Mouse (Mus musculus): Measurements from ENCODE around the gene Dag1.
"Not testable (repeated sequence)": the region's sequence is repeated elsewhere in the genome, so short reads cannot be mapped to it uniquely, and the experiment has no call there.

Dag1 gene

DNA sequence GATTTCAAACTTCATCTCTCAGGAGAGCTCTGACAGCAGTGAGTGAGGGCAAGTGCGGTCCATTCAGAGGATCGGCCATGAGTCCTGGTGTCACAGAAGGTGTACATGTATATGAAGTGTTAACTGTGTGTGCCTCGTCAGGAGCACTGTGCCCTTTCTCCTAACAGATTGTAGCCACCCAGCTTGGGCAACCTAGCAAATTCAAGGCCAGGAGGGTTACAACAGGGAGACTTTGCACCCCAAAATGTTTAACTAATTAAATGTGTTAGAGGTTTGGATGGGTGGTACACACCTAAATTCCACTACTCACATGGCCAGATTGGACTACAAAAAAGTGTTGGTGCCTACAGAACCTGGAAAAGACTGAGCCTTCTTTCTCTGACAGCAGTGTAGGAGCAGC is 42.2 kb downstream of the Dag1 start:
- no peak for DNase-seq

DNA sequence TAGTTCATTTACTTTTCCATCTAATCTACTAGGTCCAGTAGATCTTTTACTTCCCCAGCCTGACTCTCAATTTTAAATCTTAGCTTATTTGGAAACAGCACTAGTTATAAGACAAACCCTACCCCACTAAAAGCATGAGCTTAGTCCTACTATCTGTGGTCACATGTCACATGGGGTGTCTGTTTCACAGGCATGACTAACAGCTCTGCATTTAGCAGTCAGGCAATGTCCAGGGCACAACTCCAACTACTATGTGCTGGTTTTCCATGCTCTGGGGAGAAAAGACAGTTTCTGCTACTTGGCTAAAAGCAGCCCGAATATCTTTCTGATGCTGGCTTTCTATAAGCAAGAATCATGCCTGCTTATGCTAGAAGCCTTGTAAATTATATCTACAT is 43.4 kb downstream of the Dag1 start:
- no peak for DNase-seq

DNA sequence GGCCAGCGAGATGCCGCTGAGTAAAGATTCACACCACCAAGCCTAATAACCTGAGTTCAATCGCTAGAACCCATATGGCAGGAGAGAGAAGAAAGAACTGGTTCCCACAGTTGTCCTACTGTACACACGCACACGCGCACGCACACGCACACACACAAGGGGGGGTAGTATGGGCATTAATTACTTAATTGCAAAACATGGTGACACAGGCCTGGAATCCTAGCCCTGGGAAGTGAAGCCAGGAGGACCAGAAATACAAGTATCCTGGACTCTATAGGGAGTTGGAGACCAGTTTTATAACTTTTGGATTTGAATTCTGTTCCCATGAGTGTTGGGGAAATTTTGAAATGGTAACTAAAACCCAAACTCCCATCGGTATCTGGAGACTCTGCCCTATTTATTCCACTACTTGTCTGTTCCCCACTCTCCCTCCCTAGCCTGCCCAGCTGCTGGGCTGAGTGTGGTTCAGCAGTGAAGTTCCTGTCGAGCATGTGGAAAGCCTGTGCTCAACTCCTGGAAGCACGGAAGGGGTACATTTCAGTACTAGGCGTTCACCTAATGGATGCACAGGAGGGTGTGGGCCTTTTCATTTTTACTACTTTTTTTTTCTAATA is 43.9 kb downstream of the Dag1 start:
- no peak for DNase-seq

DNA sequence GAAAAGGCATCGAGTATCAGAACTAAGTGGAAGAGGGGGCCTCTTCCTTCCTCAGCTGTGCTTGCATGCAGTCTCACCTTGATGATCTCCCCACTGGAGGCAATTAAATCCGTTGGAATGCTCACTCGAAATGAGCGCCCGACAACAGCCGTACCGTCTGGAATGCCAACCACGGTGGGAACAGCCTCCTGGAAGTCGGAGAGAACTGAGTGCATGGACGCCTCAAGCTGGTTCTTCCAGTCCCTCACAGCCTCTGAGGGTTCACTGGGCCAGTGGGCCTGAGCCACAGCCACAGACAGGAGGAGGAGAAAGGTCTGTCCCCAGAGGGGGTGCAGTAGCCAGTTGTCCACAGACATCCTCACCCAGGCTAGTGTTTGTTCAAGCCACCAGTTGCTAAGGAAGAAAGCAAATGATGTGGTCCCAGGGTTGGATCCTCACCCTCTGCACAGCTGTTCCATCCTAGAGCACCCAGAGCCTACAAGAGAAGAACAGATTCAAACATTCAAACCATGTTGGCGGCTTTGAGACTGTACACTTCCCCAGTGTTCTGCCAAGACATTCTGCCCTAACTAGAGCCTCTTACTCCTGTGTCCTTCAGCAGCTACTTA is 45.7 kb downstream of the Dag1 start:
- DNase-seq: no peak

DNA sequence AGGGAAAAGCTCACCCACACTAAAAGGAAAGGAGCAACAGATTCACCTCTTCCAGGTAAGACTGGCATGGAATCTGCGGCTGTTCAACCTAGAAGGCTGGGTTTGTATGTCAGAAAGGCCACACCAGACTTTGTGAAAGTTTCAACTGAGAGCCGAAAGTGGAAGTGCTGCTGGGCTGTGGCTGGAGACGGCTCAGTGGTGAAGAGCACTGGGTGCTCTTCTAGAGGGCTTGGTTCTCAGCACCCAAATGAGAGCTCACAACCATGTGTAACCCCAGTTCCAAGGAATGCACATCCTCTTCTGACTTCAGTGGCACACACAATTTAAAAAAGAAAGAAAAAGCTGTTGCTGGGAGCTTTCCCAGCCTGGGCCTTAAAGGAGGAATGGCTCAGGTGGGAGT is 46.4 kb downstream of the Dag1 start:
- DNase-seq: no peak

DNA sequence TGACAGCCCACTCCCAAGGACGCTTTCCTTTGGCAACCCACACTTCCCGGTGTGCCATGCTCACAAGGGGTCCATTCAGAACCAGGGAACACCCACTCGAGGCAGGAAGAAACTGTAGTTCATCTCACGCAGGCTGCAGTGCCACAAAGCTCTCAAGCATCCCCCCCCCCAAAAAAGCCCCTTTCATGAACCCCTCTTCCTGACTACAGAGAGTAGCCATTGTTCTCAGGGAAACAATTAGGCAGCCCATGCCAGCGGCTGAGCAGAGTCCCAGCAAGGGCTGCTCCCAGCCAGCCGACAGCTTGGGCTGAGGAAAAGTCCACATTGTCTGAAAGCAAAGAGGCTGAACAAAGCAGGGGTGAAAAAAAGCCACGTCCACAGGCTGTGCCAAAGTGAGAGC is 50.7 kb downstream of the Dag1 start:
- no peak for DNase-seq

DNA sequence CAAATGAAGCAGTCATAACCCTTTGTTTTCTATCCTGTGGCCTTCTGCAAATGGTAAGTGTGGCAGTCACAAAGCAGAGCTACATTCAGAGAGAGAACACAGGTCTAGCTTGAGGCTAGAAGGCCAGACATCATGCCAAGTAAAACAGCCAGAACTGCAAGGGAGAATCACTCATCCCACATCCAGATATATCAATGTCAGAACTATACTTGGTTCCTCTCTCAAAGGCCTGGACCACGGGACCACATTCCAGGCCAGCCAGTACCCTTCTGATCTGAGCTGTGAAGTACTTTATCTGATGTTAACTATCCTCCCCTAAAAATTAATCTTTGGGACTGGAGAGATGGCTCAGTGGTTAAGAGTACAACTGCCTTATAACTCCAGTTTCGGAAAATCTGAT is 51.3 kb downstream of the Dag1 start:
- DNase-seq: no peak

DNA sequence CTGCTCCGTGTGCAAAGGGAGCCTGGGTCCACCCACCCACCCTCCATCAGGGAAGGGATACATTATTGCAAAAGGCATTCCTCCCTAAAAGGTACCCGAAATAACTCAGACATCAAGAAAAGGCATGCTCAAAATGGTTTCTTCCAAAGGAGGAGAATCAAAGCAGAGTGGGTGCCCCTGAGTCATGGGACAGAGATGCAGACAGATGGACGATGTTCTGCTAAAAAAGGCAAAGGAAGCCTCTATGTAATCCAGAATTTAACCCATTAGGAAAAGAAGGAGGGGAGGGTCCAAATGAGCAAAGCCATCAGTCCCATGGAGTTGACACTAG is 58.2 kb downstream of the Dag1 start:
- DNase-seq: no peak

DNA sequence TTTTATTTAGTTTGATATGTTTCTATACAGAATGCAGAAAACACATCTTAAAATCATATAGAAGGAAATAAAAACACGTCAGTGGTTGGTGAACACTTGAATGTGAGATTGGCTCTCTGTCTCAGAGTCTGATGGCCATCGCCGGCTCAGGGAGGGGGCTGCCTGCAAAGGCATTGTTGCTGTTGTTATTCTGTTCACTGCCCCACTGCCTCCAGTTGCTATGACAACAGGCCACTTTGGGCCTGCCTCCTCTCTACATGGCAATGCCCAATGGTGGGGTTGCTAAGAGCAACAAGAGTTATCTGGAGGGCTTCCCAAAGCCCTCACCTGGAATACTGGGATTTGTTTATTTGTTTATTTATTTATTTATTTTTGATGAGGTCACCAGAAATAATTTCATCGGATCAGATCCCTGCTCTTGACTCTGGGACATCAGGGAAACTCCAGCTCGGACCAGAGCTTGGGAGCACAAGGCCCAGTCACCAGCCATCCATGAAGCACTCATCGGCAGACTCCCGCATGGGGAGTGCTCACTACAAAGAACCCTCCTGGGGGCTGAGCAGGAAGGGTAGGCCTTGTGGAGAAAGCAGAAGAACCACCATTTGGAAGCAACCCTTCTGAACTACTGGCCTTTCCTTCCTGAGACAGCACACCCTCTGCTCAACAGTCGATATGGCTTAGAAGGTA is 58.7 kb downstream of the Dag1 start:
- DNase-seq: no peak

DNA sequence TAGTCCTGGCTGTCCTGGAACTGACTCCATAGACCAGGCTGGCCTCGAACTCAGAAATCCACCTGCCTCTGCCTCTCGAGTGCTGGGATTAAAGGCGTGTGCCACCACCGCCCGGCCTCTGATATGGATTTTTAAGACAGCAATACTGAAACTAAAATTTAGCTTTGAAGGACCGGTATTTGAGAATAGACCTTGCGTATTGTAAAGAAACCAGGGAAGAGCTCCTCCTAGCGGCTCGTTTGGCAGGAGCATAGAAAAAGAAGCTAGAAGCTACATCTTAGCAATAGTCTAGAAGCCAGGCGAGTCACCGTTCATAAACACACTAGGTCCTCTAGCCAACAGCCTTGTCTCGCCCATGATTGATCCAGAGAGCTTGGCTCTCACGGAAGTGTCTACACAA is 60.7 kb downstream of the Dag1 start:
- DNase-seq: peak; percentile 80

DNA sequence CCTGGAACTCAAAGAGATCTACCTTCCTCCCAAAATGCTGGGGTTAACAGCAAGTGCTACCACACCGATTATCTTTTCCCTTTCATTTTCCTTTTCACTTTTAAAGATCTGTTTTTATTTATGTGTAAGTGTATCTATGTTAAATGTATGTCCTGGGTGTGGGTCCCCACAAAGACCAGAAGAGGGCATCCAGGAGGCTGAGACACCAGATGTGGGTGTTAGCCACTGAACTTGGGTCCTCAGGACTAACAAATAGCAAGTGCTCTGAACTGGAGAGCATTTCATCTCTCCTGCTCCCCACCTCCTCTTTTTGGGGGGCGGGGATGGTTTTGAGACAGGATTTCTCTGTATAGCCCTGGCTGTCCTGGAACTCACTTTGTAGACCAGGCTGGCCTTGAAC is 61.6 kb downstream of the Dag1 start:
- no peak for DNase-seq

DNA sequence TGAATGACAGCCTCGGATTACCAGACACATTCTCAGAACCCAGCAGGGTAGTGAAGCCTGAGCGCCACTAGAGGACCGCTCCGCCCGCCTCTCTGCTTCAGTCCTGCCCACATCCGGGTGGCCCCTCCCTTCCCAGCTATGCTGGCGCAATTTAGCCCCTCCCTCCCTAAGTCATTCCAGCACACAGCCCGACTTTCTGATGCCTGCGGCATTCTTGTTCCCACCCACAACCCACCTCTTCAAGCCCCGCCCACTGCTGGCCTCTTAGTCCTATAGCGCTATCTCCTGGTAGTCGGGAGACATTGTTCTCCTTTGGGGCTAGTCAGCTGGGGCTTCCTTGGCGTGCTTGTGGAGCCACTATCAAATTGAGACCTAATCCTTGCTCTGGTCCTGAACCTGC is 62.6 kb downstream of the Dag1 start:
- DNase-seq: peak; percentile 98

DNA sequence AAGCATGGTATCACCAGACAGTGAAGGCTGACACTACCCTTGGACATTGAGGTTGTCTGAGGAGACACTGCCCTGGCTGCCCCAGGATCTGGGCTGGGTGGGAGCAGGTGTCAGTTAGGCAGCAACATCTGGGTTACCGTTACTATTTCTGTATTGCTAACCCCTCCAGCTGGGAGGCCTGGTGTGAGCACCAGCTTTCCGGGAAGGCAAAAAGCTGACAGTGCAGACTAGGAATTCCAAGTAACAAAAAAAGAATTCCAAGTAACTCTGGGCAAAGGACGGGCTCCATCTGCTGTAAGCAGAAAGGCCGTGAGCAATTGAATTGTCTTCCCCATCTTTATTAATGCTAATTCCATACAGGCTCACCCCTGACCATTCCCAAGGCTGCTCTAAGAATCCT is 65.1 kb downstream of the Dag1 start:
- no peak for DNase-seq

DNA sequence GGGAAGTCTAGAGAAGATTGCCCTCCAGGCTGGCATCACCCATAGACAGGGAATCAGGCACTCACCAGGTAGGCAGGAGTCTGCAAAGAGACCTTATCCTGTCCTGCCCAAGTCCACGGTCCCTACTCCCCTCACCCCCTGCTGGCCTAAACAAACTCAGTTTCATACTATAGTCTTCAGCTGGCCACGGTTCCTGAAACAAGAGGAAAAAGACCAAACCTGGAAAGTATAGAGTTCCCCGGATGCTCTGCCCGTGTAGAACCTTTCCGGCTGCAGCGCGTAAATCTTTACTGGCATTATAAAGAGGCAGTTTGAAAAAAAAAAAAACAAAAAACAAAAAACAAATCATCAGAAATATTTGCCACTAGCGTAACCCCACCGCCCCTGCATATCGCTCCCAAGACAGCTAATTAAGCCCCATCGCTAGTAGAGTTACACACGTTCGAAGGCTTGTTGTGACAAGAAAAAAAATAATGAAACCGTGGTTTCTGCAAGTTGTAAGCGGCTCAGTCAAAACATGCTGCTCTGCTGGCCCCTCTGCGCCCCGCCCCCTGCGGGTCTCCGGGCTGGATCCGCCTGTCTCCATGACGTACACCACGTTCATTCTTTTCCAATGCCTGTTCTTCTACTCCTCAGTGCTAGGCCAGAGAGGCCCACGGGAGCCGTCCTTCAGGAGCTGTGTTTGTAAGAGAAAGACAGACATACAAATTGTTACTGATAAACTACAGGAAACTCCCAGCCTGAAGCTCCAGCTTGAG is 66.7 kb downstream of the Dag1 start:
- DNase-seq: no peak

DNA sequence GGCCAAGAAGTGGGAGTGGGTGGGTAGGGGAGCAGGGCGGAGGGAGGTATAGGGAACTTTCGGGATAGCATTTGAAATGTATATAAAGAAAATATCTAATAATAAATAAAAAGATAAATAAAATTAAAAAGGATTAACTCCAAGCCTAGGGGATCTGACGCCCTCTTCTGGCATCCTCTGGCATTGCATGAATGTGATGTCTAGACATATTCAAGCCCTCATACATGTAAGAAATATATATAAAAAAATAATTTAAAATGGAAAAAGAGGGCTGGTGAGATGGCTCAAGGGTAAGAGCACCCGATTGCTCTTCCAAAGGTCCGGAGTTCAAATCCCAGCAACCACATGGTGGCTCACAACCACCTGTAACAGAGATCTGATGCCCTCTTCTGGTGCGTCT is 67.5 kb downstream of the Dag1 start:
- not testable (repeated sequence) for DNase-seq

DNA sequence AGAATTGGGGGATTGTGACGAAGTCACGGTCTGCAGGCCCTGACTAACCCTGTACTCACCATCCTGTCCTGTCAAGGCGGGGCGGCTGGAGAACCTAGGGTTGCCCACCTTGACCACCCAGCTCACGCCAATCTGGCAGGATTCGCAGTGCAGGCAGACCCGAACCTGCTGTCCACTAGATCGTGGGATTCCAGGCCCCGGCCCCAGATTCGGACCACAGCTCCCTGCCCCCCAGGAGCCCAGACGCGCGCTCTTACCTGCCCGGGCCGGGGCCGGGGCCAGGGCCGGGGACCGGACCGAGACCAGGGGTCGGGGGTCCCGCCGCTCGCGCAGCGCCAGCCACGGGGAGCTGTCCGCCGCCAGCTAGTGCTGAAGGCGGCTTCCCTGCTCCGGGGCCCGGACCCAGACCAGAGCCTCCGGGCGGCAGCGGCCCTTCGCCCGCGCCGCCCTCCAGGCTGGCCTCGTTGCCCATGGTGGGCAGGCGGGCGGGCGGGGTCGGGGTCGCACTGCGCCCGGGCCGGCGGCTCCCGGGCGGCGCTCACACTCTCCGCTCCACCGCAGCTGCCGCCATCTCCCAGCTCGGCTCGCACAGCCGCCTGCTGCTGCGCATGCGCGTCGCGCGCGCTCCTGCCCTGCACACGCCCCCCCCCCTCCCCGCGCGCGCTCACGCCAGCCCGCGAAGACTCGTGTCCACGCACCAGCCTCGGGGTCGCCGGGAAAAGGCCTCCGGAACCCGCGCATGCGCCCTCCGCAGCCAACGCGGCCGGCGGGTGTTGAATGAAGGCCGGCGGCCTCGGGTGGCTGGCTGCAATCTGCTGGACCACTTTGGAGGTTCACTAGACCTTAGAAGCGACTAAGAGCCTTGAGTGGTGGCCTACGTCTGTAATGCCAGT is 73.7 kb downstream of the Dag1 start, which contains the start of gene Bsn:
Gene Bsn, minus strand, starts transcription at position 598 of the 893 bp plus-strand sequence.
- peak; percentile 41 for DNase-seq

DNA sequence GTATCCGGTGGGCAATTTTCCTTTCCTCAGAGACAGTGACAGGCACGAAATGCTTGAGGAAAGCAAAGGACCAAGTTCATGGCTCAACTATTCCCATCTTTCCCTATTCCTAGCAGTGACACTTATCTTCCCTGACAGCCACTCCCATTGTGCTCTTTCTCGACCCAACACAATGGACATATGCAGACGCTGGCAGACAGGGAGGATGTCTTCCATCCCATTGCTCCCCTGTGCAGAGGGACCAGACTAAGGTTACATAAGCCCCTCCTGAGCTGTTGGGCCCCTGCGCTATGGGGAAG is 74.3 kb downstream of the Dag1 start:
- DNase-seq: no peak

DNA sequence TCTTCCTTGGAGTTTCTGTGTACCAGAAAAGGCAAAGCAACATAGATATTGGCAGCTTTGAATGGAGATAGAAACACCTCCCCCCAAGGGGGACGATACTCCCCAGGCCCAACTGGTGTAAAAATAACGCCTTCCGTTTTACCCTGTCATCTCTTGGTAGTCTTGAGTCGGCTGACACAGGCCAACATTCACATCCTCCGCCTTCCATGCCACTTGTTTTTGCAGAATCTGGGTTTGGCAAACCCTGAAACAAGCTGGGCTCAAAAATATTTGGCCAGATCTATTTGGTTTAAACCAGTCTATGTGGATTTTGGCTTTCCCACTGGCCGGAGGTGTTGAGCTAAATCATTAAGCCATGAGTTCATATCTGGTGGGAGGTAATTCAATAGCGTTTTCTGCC is 74.7 kb downstream of the Dag1 start:
- DNase-seq: no peak

DNA sequence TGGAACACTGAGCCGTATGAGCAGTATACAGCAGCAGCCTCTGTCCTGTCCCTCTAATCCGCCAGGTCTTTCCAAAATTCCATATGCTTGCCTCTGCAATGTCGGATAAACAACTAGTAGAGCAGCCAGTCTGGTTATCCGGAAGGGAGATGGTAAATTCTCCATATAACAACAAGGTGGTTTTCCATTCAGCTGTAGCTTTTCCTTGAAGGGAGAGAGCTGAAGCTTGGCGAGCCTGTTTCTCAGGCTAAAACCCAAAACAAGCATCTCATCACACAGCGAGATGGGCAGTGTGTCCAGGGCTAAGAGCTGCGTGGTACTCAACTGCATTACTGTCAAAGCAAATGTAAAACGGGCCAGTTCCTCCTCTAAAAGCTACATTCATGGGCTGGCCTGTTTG is 75.2 kb downstream of the Dag1 start:
- DNase-seq: no peak

DNA sequence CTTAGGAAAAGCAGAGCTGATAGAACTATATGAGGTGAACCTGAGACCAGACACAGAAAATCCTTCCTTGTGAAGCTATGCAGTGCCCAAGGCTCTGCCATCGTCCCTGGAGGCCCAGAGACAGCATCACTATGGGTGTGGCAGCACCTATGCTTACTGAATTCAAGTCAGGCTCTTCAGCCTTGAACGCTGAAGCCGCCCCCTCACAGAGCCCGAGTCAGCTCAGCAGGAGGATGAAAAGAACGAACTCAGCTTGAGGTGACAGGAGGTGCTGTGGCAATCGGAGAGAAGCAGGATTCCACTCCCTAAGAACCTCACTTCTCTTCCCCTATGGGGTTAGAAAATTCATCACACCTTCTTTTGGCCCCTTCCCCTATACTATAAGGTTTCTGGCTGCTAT is 76.1 kb downstream of the Dag1 start:
- no peak for DNase-seq

DNA sequence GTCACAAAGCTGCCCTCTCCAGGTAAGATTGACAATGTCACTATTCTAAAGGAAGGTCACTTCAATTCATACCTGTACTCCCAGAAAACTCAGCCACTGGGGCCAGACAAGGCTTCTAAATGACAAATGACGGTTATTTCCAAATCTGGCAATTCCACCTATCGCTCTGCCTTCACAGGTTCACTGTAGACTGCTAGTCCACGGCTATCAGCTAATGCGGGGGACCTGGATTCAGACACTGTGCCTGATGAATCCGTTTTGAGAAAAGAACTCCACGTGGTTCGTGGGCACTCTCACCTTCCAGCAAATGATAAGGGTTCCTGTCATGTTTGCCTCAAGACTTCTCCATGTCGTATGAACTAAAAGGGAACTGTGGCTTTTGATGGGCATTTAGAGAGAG is 78.0 kb downstream of the Dag1 start:
- no peak for DNase-seq

DNA sequence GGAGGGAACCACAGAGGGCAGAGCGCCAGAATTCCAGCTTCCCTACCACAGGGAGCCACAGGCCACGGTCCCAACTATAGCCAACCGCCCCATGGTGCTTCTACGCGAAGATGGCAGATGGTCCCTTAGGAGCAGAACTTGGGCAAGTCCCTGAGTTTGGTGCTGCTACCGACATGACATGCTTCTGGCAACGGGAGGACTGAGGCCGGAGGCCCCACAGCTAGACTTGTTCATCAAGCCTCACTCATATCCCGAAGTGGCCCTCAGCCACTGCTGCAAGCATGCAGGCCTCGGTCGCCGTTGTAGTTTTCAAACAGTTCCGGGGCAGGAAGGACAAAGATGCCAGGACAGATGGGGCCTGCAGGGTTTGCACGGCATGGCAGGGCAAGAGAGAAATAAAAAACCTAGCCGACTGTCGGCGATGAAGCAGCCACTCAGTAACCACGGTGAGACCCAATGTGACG is 80.2 kb downstream of the Dag1 start:
- no peak for DNase-seq
